Mouse (Mus musculus): ENCODE measurements at regions not wholly inside any gene's neighbourhood (a gene's known extent, or its start where the extent isn't known, plus 50 kb on each side); places are given as distances from the start of the nearest gene placed in this dataset.

DNA sequence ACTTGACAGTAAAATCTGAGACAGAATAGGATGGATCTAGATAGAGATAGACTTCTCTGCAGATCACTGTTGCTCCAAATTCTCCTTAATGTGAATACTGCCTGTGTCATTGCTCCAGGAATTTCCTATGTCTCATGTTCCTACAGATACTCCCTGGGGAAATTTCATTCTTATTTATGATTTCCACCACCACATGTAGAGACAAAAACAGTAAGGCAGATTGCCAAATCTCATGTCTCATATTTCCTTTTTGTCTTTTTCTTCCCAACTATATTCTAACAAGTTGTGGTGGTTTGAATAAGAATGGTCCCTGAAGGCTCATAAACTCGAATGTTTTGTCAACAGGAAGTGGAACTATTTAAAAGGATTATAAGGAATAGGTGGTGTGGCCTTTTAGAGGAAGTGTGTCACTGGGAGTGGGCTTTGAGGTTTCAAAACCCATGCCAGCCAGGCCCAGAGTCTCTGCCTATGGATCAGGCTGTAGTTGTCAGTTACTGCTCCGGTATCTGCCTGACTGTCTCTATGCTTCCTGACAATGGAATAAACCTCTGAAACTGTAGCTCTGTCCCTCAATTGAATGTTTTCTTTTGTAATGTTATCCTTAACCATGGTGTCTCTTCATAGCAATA lies 234.3 kb upstream of the Tet2 start:
- TF ChIP-seq EP300 (IDR thresholded peaks at IDR 0.05; ENCODE audit: low read depth) = no peak
- no peak for TF ChIP-seq CTCF (IDR thresholded peaks at IDR 0.05; ENCODE audit: low read depth)

All from liver, postnatal 0 days (tissue).